26 mouse cellular contexts compared by ENCODE assay signal in the genomic region with DNA sequence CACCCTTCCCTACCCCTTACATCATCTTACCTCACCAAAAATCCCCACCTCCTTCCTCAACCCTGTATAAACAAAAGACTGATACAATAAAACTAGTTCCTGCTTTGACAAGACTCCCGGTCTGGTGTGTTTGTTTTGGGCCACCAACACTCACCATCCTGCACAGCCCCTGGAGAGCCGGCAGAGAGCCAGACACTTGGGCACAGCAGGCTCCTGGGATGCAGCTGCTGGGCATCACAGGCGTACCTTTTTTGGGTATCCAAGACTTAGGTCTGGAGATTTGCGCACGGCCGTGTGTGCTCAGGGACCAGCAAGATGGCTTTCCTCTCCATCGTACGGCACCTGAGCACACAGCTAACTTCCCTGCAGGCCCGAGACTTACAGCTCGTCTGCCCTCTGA. TPM values are rescaled to one million over a fixed set of nuclear protein-coding genes. Genes with fewer than 3 reads are reported as not detected.
DNase-seq lines count a peak whose midpoint lies in the region; ATAC-seq lines count a peak whose summit lies in the region.
"Had no signal": no experiment of that assay in that cellular context is flagged by ENCODE, and none has a peak within 500 bp of the region (broad histone marks: within the 10 kb centered on the region; RNA-seq: fewer than 3 reads in every experiment).

No protein-coding gene starts in this region.

- no peak for ATAC-seq in heart, embryonic 12.5 days (ENCODE audit: insufficient number of reproducible peaks, low FRiP score)
- ATAC-seq in midbrain, embryonic 11.5 days (ENCODE audit: low FRiP score): no peak
- no peak for ATAC-seq in midbrain, embryonic 15.5 days (replicated peaks)
- ATAC-seq: activated CD4-positive, CD25-positive, alpha-beta regulatory T cell, adult 4 months; CD4-positive, CD25-positive, alpha-beta regulatory T cell, adult 4 months; forebrain, embryonic 13.5 days; forebrain, embryonic 15.5 days; Patski had no signal

- no peak overlapping the region for H3K4me2 ChIP-seq in heart, embryonic 12.5 days
- no peak overlapping the region for H3K4me2 ChIP-seq in midbrain, embryonic 11.5 days
- no peak overlapping the region for H3K4me2 ChIP-seq in midbrain, embryonic 15.5 days
- H3K4me2 ChIP-seq: embryonic facial prominence, embryonic 12.5 days; forebrain, embryonic 13.5 days; forebrain, embryonic 15.5 days had no signal

- no peak overlapping the region for H3K27ac ChIP-seq in heart, embryonic 10.5 days
- H3K27ac ChIP-seq in heart, embryonic 12.5 days (ENCODE audit: poor library complexity, severe bottlenecking): no peak overlapping the region
- H3K27ac ChIP-seq in midbrain, embryonic 11.5 days (ENCODE audit: low read depth, low read length): no peak overlapping the region
- H3K27ac ChIP-seq in midbrain, embryonic 15.5 days: no peak overlapping the region
- H3K27ac ChIP-seq: embryonic facial prominence, embryonic 10.5 days; embryonic facial prominence, embryonic 12.5 days; forebrain, embryonic 13.5 days; forebrain, embryonic 15.5 days had no signal

- DNase-seq in heart, embryonic 10.5 days (ENCODE audit: low spot score): peak; percentile 66
- peak; percentile 35 for DNase-seq in midbrain, embryonic 11.5 days (ENCODE audit: low spot score, missing footprints)
- peak; percentile 20 for DNase-seq in 3134 (ENCODE audit: extremely low read depth, insufficient read length, low spot score)
- DNase-seq in spleen, adult 12 weeks (ENCODE audit: low spot score): no peak
- DNase-seq: adrenal gland, adult 8-10 months; adrenal gland, postnatal 14 days; adrenal gland, postnatal 36 days; B cell, adult 2 months; cerebellum, adult 11-12 months; cerebellum, adult 2 months; cerebellum, adult 9-10 months; cerebellum, postnatal 10 days; cerebellum, postnatal 25 days had no signal

- H3K4me1 ChIP-seq in heart, embryonic 10.5 days: peaks cover 10% of the 10 kb centered on the region
- peaks cover 6% of the 10 kb centered on the region for H3K4me1 ChIP-seq in heart, embryonic 12.5 days (replicated peaks)
- H3K4me1 ChIP-seq in midbrain, embryonic 11.5 days (ENCODE audit: control insufficient read depth, insufficient read depth, low read length): no peaks in the 10 kb centered on the region
- no peaks in the 10 kb centered on the region for H3K4me1 ChIP-seq in midbrain, embryonic 15.5 days
- H3K4me1 ChIP-seq: embryonic facial prominence, embryonic 12.5 days; forebrain, embryonic 13.5 days; forebrain, embryonic 15.5 days had no signal

- H3K9ac ChIP-seq in heart, embryonic 12.5 days: no peak overlapping the region
- no peak overlapping the region for H3K9ac ChIP-seq in midbrain, embryonic 11.5 days (ENCODE audit: low read length)
- no peak overlapping the region for H3K9ac ChIP-seq in midbrain, embryonic 15.5 days
- H3K9ac ChIP-seq: embryonic facial prominence, embryonic 12.5 days; forebrain, embryonic 13.5 days; forebrain, embryonic 15.5 days had no signal

- 85% methylated on average over 10 of the region's 10 CpGs for WGBS in heart, embryonic 10.5 days
- WGBS in heart, embryonic 12.5 days: 72% methylated on average over 10 of the region's 10 CpGs
- 83% methylated on average over 10 of the region's 10 CpGs for WGBS in midbrain, embryonic 11.5 days
- 81% methylated on average over 10 of the region's 10 CpGs for WGBS in midbrain, embryonic 15.5 days

- H3K36me3 ChIP-seq in heart, embryonic 10.5 days: no peaks in the 10 kb centered on the region
- no peaks in the 10 kb centered on the region for H3K36me3 ChIP-seq in heart, embryonic 12.5 days
- no peaks in the 10 kb centered on the region for H3K36me3 ChIP-seq in midbrain, embryonic 11.5 days (ENCODE audit: control insufficient read depth, insufficient read depth, low read length)
- H3K36me3 ChIP-seq in midbrain, embryonic 15.5 days (replicated peaks): no peaks in the 10 kb centered on the region
- H3K36me3 ChIP-seq: embryonic facial prominence, embryonic 10.5 days; embryonic facial prominence, embryonic 12.5 days; forebrain, embryonic 15.5 days; G1E had no signal

- no peaks in the 10 kb centered on the region for H3K27me3 ChIP-seq in heart, embryonic 10.5 days (ENCODE audit: insufficient read depth, poor library complexity, severe bottlenecking)
- H3K27me3 ChIP-seq in heart, embryonic 12.5 days (replicated peaks): no peaks in the 10 kb centered on the region
- H3K27me3 ChIP-seq in midbrain, embryonic 11.5 days (ENCODE audit: control insufficient read depth, insufficient read depth, low read length): no peaks in the 10 kb centered on the region
- no peaks in the 10 kb centered on the region for H3K27me3 ChIP-seq in midbrain, embryonic 15.5 days (replicated peaks)
- H3K27me3 ChIP-seq: embryonic facial prominence, embryonic 12.5 days; forebrain, embryonic 13.5 days; forebrain, embryonic 15.5 days had no signal

- H3K4me3 ChIP-seq in heart, embryonic 10.5 days: no peak overlapping the region
- no peak overlapping the region for H3K4me3 ChIP-seq in heart, embryonic 12.5 days
- no peak overlapping the region for H3K4me3 ChIP-seq in midbrain, embryonic 11.5 days (ENCODE audit: low read depth, low read length)
- no peak overlapping the region for H3K4me3 ChIP-seq in midbrain, embryonic 15.5 days
- H3K4me3 ChIP-seq: embryonic facial prominence, embryonic 10.5 days; embryonic facial prominence, embryonic 12.5 days; forebrain, embryonic 13.5 days; forebrain, embryonic 15.5 days had no signal

- H3K9me3 ChIP-seq in heart, embryonic 10.5 days: no peaks in the 10 kb centered on the region
- no peaks in the 10 kb centered on the region for H3K9me3 ChIP-seq in heart, embryonic 12.5 days (replicated peaks)
- no peaks in the 10 kb centered on the region for H3K9me3 ChIP-seq in midbrain, embryonic 11.5 days (ENCODE audit: control insufficient read depth, low read length)
- no peaks in the 10 kb centered on the region for H3K9me3 ChIP-seq in midbrain, embryonic 15.5 days
- H3K9me3 ChIP-seq: embryonic facial prominence, embryonic 10.5 days; embryonic facial prominence, embryonic 12.5 days; forebrain, embryonic 13.5 days; forebrain, embryonic 15.5 days; G1E had no signal

RNA-seq across cellular contexts. Expression of a gene that starts 8.5 kb away (rescaled TPM):
- polyA plus RNA-seq in heart, embryonic 10.5 days (2016; fragmentation: Nextera tagmentation; extraction: Ambion mirVana): not detected in 2 replicates
- not detected in 2 replicates for polyA plus RNA-seq in heart, embryonic 12.5 days (2016; fragmentation: Nextera tagmentation; extraction: Ambion mirVana)
- polyA plus RNA-seq in midbrain, embryonic 11.5 days (2014; fragmentation: Nextera tagmentation; extraction: Ambion mirVana): not detected in 2 replicates
- not detected in 2 replicates for polyA plus RNA-seq in midbrain, embryonic 15.5 days (2015; fragmentation: Nextera tagmentation; extraction: Ambion mirVana)
- polyA plus RNA-seq: CD4-positive, CD25-positive, alpha-beta regulatory T cell, adult 4 months; cerebellum, adult 2 months; cortical plate, adult 2 months; embryonic facial prominence, embryonic 10.5 days; embryonic facial prominence, embryonic 14.5 days; forebrain, embryonic 11.5 days; forebrain, embryonic 13.5 days; forebrain, embryonic 15.5 days; G1E; Patski had no signal

RNA-seq across cellular contexts. Expression of a gene that starts 15.4 kb away (rescaled TPM):
- polyA plus RNA-seq in heart, embryonic 10.5 days (2016; fragmentation: Nextera tagmentation; extraction: Ambion mirVana): 11.0 and 17.4 TPM in 2 replicates
- polyA plus RNA-seq in heart, embryonic 12.5 days (2016; fragmentation: Nextera tagmentation; extraction: Ambion mirVana): 12.8 and 14.6 TPM in 2 replicates
- 11.9 and 13.6 TPM in 2 replicates for polyA plus RNA-seq in midbrain, embryonic 11.5 days (2014; fragmentation: Nextera tagmentation; extraction: Ambion mirVana)
- 6.7 and 7.0 TPM in 2 replicates for polyA plus RNA-seq in midbrain, embryonic 15.5 days (2015; fragmentation: Nextera tagmentation; extraction: Ambion mirVana)

RNA-seq across cellular contexts. Expression of a gene that starts 19.9 kb away (rescaled TPM):
- 0.10 TPM in 1 of 2 replicates, not detected in the other for polyA plus RNA-seq in heart, embryonic 10.5 days (2016; fragmentation: Nextera tagmentation; extraction: Ambion mirVana)
- polyA plus RNA-seq in heart, embryonic 12.5 days (2016; fragmentation: Nextera tagmentation; extraction: Ambion mirVana): not detected in 2 replicates
- polyA plus RNA-seq in midbrain, embryonic 11.5 days (2014; fragmentation: Nextera tagmentation; extraction: Ambion mirVana): not detected in 2 replicates
- not detected in 2 replicates for polyA plus RNA-seq in midbrain, embryonic 15.5 days (2015; fragmentation: Nextera tagmentation; extraction: Ambion mirVana)
- polyA plus RNA-seq: cerebellum, adult 2 months; cortical plate, adult 2 months; embryonic facial prominence, embryonic 10.5 days; embryonic facial prominence, embryonic 14.5 days; forebrain, embryonic 11.5 days; forebrain, embryonic 13.5 days; forebrain, embryonic 15.5 days; G1E; Patski had no signal

RNA-seq across cellular contexts. Expression of a gene that starts 36.2 kb away (rescaled TPM):
- polyA plus RNA-seq in heart, embryonic 10.5 days (2016; fragmentation: Nextera tagmentation; extraction: Ambion mirVana): not detected in 2 replicates
- polyA plus RNA-seq in heart, embryonic 12.5 days (2016; fragmentation: Nextera tagmentation; extraction: Ambion mirVana): not detected in 2 replicates
- polyA plus RNA-seq in midbrain, embryonic 11.5 days (2014; fragmentation: Nextera tagmentation; extraction: Ambion mirVana): not detected in 2 replicates
- not detected in 2 replicates for polyA plus RNA-seq in midbrain, embryonic 15.5 days (2015; fragmentation: Nextera tagmentation; extraction: Ambion mirVana)
- polyA plus RNA-seq: activated CD4-positive, CD25-positive, alpha-beta regulatory T cell, adult 4 months; CD4-positive, CD25-positive, alpha-beta regulatory T cell, adult 4 months; cerebellum, adult 2 months; cortical plate, adult 2 months; embryonic facial prominence, embryonic 10.5 days; embryonic facial prominence, embryonic 14.5 days; forebrain, embryonic 11.5 days; forebrain, embryonic 13.5 days; forebrain, embryonic 15.5 days; G1E; Patski had no signal
